Mouse (Mus musculus) mesoderm, embryonic 11.5 days (tissue): Measurements from ENCODE around the gene Tmem248.
A peak's percentile ranks its signal among the peaks of the same experiment; 100 is the strongest.

ENCODE experiments used
- DNase-seq: peaks from one replicate; pipeline ENCODE4 v3.0.0-alpha.2; 2012; ENCODE audit warnings: low read depth, low spot score

Tmem248 gene

GRCm38 (mm10) chr5:130200233-130201029, 16.4 kb upstream of the Tmem248 start:
- no peak for DNase-seq

- no peak for DNase-seq
Observed at GRCm38 (mm10) chr5:130203948-130204347, 12.9 kb upstream of the Tmem248 start.

- DNase-seq = no peak
Observed at GRCm38 (mm10) chr5:130204560-130204959, 12.3 kb upstream of the Tmem248 start.

- no peak for DNase-seq
Observed at GRCm38 (mm10) chr5:130205441-130206023, 11.3 kb upstream of the Tmem248 start.

GRCm38 (mm10) chr5:130207299-130207698, 9.6 kb upstream of the Tmem248 start:
- no peak for DNase-seq

GRCm38 (mm10) chr5:130212956-130213355, 3.9 kb upstream of the Tmem248 start:
- DNase-seq = no peak

DNA sequence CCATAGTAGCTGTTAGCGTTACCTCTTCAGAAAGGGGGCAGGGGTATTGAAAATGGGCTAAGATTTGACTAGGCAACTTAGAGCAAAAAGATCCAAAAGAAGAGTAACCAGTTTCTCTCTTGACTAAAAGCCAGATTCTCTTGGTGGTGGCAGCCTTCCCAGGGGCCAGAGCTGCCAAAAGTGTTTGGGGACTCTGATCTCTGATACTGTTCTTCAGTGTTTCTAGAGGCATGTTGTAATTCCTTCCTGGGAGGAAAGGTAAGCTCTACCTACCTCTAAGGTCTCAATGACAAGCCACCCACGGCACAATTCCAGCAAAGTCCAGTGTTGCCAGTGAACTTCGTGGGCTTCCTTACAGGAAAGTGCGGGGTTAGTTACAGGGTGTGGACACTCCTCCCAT, 525 bp downstream of the Tmem248 start:
- DNase-seq = no peak

DNA sequence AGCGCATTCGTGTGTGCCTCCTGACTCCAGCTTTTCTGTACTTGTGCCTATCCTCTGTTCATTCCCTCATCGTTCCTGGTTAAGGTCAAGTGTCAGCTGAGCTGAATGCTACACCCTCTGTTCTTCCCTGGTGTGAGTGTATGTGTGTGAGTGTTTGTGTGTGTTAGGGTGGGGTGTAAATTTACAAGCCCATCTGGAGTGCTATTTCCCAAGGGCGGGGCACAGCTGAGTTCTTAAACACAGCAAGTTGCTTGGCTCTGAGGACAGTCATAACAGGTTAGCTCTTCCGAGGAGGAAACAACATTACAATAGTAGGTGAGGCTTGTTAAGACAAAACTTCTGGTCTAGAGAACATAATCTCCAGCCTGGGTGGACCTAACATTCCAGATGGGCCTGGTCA, 1.5 kb downstream of the Tmem248 start:
- DNase-seq = no peak

DNA sequence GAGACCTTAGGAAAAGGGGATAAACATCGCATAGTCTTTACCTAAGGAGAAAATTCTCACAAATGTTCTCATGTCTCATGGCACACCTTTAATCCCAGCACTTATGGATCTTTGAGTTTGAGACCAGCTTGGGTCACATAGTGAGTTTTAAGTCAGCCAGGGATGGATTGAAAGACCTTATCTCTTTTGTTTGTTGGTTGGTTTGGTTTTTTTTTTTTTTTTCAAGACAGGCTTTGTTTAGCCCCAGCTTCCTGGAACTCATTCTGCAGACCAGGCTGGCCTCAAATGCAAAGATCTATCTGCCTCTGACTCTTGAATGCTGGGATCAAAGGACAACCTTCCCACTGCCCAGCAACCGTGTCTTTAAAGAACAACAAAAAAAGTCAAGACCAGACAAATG, 4.4 kb downstream of the Tmem248 start:
- DNase-seq = no peak

GRCm38 (mm10) chr5:130221760-130222145, 4.9 kb downstream of the Tmem248 start:
- DNase-seq = no peak

DNA sequence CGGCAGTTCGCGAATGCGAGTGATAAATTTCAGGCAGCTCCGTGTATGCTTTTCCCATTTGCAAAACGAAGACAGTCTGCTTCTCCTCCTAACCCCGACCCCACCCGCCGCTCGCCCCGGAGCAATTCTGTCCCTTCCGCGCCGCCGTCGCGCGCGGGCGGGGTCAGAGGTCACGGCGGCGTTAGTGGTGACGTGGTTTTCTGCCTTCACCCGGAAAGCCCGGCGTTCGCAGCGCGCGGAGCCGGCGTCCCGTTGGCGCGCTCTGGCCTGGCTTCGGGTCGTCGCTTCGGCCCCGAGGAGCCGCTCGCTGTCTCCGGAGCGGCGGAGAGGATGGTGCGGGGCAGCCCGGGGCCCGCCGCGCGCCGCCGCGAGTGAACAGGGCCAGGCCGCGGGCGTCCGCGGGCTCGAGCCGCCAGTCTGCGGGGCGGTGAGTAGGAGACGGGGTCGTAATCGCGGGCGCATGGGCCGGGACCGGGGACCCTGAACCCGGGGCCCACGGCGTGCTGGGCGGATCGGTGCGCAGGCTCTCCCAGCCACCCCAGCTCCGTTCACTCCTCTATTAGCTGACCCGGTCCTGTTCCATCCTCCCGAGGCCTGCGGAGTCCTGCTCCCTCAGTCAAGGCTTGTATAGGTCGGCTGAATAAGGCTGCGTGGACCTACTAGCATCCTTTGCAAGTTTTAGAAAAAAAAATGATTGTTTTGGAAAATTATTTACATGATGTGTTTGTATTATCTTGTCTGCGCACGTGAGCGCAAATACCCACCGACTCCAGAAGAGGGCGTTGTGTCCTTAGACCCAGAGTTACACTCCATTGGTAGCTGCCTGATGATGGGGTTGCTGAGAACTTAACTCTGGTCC, 5.5 kb downstream of the Tmem248 start:
- DNase-seq = peak; percentile 93

DNA sequence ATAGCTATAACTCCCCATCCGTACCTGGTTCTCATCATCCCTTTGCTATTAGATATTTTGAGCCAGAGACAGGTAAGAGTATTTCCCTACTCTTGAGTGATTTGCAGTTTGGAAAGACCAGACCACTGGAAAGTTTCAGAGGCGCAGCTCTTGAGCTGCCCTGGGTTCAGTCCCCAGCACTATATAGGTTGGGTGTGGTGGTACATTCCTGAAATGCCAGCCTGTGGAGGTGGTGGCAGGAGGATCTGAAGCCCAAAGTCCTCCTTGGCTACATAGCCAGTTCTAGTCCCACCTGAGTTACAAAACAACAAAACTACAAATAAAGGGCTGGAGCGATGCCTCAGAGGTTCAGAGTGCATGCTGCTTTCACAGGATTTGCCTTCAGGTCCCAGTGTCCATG, 9.9 kb downstream of the Tmem248 start:
- no peak for DNase-seq

- DNase-seq = no peak
Observed at GRCm38 (mm10) chr5:130228120-130228519, 11.2 kb downstream of the Tmem248 start.

GRCm38 (mm10) chr5:130236302-130236701, 19.4 kb downstream of the Tmem248 start:
- DNase-seq = no peak

DNA sequence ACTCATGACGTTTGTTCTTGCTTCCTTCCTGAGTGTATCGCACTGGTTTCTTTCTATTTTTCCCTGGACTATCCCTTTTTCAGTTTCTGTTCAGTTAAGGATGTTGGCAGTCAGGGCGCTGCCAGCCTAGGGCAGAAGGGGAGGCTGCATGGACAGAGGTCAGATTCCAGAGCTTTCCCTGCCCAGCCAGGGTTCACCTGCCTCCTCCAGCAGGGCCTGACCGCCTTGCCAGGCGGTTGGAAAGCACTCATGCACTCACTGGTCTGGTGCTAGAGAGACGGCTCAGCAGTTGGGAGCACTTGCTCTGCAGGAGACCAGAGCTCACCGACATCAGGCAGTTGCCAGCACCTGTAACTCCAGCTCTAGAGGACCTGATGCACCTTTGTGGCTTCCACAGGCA, 22.4 kb downstream of the Tmem248 start:
- no peak for DNase-seq

GRCm38 (mm10) chr5:130239856-130240255, 23.0 kb downstream of the Tmem248 start:
- DNase-seq = no peak

- no peak for DNase-seq
Observed at GRCm38 (mm10) chr5:130241426-130241825, 24.5 kb downstream of the Tmem248 start.

DNA sequence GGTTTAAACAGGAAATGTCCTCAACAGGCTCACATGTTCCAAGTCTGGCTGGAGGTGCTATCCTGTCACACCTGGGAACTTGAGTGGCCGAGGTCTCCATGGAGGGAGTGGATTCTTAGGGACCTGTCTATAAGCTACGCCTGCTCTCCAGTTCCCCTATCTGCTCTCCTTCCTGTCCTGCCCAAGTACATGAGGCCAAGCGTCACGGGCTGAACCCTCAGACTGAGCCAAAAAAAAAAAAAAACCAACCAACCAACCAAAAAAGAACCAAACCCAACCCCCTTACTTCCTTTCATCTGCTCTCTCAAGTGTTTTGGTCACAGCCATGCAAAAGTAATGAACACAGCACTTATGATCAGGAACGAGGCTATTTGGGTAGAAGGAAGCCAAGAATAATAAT, 30.9 kb downstream of the Tmem248 start:
- no peak for DNase-seq

DNA sequence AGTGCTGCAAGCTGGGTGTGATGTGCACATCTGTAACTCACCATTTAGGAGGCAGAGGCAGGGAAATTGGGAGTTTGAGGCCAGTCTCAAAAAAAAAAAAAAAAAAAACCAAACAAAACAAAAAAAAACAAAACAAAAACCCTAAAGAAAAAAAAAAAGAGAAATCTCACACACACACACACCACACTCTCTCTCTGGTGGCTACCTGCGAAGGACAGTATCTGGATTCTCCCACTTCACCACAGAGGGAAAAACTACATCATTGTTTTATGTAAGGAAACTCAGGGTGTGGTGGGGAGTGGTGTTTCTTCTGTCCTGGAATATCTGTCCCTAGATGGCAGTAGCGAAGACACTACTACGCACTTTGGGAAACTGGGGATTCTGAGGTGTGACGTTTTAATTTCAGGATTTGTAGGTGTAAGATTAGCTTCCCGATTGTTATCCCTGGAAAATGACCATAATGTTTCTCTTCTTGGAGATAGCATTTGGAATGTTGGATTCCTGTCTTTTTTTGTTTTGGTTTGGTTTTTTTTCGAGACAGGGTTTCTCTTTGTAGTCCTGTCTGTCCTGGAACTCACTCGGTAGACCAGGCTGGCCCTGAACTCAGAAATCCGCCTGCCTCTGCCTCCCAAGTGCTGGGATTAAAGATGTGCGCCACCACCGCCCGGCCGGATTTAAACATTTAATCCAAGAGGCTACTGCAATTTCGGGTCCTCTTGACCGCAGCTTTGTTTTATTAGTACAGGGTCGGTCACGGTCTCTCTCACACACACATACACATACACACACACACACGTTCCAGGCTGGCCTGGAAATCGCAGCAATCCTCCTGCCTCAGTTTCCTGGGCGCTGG, 37.5 kb downstream of the Tmem248 start:
- DNase-seq = peak; percentile 53

- peak; percentile 99 for DNase-seq
Observed at GRCm38 (mm10) chr5:130255017-130255720, 38.3 kb downstream of the Tmem248 start, which contains the start of the genes Sbds and Tyw1. TSS of gene Sbds (minus strand) at chr5:130255530. TSS of gene Tyw1 (plus strand) at chr5:130255619.
